Mouse (Mus musculus) C2C12 (cell line): Measurements from ENCODE around the gene Lamb3.

Experiments
- CEBPB ChIP-seq: IDR thresholded peaks from one replicate; pipeline ENCODE4 v1.6.1; 2011; ENCODE audit warnings: low read depth, mild to moderate bottlenecking, control low read depth, moderate library complexity
- CTCF ChIP-seq: IDR thresholded peaks from one replicate; pipeline ENCODE4 v1.5.1; 2011; ENCODE audit not compliant: control insufficient read depth, insufficient read depth, insufficient read length
- FOSL1 ChIP-seq: IDR thresholded peaks from one replicate; pipeline ENCODE4 v1.8.0; 2011; ENCODE audit warnings: mild to moderate bottlenecking, low read length; ENCODE audit not compliant: poor library complexity, insufficient read depth, severe bottlenecking
- MAX ChIP-seq: IDR thresholded peaks from one replicate; pipeline ENCODE4 v1.6.1; 2011; ENCODE audit warnings: mild to moderate bottlenecking, control low read depth
- MYOG ChIP-seq: IDR thresholded peaks from one replicate; pipeline ENCODE4 v1.6.1; 2011; ENCODE audit not compliant: control insufficient read depth, insufficient read length; ENCODE audit errors: extremely low read depth
- USF1 ChIP-seq: IDR thresholded peaks from one replicate; pipeline ENCODE4 v1.6.1; 2011; ENCODE audit warnings: low read depth, mild to moderate bottlenecking, control low read depth, moderate library complexity

DNA sequence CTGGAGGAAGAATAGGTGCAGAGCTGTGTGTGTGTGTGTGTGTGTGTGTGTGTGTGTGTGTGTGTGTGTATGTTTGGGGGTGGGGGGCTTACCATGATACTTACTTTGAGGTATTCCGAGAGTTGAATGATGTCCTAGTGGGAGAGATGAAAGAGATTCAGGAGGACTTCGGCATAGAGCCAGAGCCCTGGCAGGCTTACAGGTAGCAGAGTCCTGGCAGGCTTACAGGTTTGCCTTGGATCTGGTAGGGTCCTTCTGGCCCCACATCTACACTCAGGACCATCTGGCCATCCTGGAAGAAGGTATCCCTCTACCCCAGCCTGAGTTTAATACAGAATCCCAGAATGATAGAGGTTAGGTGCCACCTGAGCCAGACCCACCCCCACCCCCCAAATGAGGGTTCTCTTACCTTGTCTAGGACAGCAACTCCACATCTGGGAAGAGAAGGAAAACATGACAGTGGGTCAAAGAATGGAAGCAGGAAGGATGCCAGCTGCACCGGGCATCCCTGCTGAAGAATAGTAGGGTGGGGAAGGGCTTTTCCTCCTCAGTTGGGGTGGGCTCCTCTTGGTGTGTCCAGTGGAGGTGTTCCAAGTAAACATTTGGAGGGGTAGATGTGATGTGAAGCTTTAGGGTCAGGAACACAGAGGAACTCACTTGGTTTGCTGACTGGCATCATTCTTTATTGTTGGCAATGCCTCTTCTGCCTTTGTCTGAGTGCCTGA lies 12.9 kb upstream of the Lamb3 start:
- no peak for TF ChIP-seq USF1
- TF ChIP-seq CTCF: no peak
- no peak for TF ChIP-seq MAX
- TF ChIP-seq MYOG: no peak
- no peak for TF ChIP-seq CEBPB
- no peak for TF ChIP-seq FOSL1
